Mouse (Mus musculus): ENCODE measurements around the gene Esrrg.

DNA sequence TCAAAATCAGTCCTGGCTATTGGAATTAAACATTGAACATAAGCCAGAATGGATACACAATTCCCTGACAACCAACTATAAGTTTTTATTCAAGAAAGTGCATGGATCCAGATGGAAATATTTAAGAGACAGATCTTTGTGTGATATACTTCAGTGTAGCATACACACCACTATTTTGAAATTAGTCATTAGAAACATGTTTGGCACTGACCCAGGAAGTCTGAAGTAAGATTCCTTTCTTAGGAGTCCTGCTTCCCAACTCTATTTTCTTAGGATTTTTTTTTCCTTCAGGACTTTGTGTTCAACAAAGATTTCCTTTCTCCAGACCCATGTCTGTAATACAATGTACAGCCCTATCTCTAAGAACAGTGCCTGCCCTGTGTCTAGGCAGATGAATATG, 630.0 kb downstream of the Esrrg start:
- TF ChIP-seq FLI1 (IDR thresholded peaks at IDR 0.05; ENCODE audit: low read length) (no peak), GATA1 (IDR thresholded peaks at IDR 0.05; ENCODE audit: borderline replicate concordance, low read length) (no peak)

Measured in megakaryocyte, embryonic 14.5 days (primary cell).